Mouse (Mus musculus) c-Kit-negative CD71-positive TER-119-positive erythroid progenitor cells, embryonic 14.5 days (primary cell): ENCODE results near the gene Mat2b.
"Not testable (repeated sequence)": the region's sequence is repeated elsewhere in the genome, so short reads cannot be mapped to it uniquely, and the experiment has no call there.

ENCODE experiments used
- DNase-seq: peaks from one replicate; pipeline ENCODE4 v3.0.0-alpha.2; 2013; ENCODE audit warnings: low read depth, low spot score

Gene Mat2b

DNA sequence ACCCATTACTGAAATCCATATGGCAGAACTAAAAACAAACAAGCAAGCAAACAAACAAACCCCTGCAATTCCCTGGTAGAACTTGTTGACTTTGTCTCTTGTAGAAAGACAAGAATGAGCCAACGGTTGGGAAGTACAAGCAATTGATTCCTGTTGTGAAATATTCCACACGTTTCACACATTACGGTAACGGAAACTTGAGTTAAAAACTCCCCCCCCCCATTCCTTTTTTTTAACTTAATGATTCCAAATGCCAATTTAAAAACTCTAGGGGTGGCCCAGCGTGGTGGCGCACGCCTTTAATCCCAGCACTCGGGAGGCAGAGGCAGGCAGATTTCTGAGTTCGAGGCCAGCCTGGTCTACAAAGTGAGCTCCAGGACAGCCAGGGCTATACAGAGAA is at the start of gene Mat2b:
Gene Mat2b (minus strand): TSS at position 101 of the 400 bp plus-strand sequence.
- no peak for DNase-seq

DNA sequence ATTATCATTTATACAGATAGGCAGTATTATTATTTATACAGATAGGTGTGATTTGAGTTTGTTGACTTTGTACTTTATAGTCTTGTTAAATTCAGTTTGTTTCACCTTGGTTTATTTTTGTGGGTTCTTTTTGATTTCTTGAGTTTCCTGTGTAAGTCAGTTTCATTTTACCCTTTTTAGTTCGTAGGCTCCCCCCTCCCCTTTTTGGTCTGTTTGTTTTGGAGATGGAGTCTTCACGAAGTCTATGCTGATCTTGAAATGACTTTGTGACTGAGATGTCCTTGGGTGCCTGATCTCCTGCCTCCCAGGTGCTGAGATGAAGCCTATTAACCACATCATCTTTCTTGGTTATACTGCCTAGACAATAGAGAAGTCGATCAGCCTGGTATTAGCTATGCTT is 49.3 kb upstream of the Mat2b start:
- DNase-seq: no peak

DNA sequence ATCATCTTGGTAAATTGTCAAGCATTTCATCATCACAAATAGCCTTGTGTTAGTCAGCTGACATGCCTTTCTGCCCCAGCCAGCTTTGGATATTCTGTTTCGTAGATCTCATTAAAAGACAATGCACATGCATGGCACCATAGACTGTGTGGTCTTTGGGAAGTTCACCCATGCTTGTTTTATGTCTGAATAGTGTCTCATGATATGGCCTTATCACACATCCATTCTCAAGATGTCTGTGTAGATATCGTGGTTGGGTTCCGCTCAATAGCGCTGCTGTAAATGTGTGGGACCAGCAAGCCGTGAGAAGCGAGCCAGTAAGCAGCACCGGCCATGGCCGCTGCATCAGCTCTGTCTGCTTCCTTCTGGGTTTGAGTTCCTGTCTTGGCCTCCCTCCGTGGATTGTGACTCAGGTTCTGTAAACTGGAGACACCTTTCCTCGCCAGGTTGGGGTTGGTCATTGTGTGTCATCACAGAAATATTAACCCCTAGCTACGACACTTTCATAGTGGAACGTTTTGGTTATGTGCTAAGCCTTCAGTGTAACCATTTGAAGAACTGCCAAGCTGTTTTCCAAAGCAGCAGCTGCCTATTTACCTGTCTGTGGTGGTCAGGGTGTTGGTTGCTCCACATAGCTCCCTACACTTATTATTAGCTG is 46.7 kb upstream of the Mat2b start:
- no peak for DNase-seq

DNA sequence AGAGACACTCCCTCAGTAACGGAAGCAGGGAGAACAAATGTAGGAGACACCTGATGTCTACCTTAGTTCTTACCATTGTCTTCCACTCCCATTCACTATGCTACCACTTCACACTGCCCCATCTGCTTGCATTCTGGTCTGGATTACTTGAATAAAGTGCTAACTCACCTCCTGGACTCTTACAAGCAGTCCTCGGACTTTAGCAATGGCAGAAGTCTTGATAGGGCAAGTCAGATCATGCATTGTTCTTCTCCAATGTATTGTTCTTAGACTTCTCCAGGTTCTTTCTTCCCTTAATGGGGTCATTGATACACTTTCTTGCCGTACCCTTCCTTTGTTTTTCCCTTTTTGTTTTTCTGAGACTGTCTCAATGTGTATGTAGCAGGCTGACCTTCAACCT is 42.4 kb upstream of the Mat2b start:
- DNase-seq: no peak

DNA sequence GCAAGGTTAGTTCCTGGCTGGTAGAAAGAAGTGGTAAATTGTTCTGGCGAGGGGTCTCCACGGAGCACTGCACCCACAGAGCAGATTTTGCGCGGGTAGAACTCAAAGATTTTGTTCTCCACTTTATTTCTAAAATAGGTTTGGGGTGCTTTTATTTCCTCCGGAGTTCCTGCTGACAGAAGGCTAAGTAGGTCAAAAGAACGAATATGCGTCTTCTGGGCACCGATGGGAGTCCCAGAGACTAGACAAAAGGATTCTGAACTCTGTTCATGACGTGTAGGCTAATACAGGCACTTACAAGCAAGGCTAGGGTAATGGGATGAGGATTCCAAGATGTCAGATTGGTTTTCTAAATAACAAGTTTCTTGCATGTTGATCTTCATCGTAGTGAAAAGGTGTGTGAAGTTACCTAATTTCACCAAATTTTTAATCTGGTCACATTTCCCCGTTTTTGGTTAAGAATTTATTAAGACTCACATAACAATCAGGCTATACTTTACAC is 39.3 kb upstream of the Mat2b start:
- DNase-seq: no peak

DNA sequence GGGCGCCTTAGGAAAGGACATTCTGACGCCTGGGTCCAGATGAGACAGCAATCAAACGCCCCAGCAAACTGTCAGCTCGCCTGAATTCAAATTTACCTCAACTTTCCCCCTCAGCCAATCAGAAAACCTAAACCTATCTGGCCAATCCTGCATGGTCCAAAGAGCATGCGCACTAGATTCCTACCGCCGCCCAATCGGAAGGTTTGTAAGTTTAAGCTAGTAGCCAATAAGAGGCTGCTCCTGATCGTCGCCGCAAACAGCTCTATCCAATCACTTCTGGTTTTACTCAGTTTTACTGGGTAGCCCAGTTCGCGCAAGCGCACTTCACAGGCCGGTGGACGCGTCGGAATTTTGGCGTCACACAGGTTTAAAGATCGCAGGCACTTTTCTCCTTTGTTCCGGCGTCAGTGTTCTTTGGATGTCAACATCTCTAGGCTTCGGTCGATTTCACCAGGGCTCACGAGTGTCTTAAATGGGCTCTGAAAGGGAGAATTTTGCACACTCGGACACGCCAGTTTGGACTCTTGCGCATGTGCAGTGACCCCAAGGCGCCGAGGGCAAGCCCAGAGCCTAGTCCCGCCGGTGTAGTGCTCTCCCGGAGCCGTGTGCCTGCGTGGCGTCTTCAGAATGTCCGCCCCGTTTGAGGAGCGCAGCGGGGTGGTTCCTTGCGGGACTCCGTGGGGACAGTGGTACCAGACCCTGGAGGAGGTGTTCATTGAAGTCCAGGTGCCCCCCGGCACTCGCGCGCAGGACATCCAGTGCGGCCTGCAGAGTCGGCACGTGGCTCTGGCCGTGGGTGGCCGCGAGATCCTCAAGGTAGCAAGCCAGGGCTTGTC is 38.6 kb upstream of the Mat2b start, which contains the start of the genes Hmmr and Nudcd2:
Gene Hmmr (minus strand): TSS at position 84 of the 836 bp plus-strand sequence.
Gene Nudcd2 (plus strand): TSS at position 329 of the 836 bp plus-strand sequence.
- DNase-seq: peak; percentile 99

DNA sequence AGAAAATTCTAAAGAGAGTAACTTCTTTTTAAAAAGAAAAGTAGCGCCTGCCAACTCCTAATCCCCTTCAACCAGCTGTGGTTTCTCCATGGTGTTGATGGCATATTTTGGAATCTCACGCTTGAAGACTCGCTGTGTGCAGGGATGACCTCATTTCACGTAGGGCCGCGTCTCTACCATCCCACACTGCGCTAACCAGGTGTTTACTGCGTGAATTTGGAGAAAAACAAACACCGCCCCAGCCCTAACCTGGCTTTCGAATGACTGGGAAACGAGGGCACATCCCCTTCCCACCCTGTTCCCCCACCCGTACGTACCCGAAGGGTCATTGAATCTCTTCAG is 38.0 kb upstream of the Mat2b start:
- no peak for DNase-seq

DNA sequence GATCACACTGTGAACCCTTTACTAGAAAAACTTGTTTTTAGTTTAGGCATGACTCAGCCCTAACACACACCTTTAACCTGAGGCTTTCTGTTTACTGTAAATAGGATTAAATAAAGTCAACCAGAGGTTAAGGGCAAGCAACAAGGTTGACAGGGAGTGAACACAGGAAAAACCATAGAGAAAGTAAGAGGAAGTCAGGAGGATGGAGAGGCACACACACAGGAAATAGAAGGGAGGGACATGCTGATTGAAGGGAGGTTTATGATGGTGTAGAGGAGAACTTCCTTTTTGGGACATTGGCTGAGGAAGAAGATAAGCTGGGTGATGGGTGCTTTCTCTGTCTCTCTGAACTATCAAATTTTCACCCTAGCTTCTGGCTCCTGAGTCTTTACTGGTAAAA is 23.3 kb upstream of the Mat2b start:
- no peak for DNase-seq

DNA sequence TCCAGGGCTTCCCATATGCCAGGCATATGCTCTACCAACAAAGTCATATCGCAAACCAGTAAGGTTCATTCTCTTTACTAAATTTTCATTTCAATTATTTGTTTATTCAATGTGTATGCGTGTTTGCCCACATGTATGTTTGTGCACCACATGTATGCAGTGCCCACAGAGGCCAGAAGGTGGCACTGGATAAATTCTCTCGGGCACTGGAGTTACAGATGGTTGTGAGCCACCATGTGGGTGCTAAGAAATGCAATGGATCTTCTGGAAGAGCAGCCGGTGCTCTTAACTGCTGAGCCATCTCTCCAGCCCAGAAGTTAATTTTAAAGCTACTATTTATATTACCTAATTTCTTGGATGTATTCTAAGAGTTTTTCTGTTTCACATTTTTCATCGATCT is 20.5 kb upstream of the Mat2b start:
- no peak for DNase-seq

DNA sequence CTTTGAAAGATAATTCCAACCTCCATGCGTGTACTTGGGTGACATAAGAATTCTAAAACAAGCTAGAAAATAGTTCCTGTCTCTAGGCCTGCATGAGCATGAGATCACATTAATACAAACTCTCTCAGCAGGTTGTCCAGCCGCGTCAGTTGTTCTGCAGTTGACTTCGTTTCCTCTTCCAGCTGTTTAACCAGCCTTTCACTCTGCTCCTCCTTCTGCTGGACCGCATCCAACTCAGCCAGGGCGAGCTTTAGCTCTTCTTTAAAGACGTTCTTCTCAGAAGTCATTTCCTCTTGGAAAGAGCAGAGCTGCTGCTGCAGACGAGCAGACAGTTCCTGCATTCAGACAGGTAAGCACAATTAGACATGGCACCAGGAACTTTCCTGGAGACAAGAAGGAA is 18.9 kb upstream of the Mat2b start:
- no peak for DNase-seq

DNA sequence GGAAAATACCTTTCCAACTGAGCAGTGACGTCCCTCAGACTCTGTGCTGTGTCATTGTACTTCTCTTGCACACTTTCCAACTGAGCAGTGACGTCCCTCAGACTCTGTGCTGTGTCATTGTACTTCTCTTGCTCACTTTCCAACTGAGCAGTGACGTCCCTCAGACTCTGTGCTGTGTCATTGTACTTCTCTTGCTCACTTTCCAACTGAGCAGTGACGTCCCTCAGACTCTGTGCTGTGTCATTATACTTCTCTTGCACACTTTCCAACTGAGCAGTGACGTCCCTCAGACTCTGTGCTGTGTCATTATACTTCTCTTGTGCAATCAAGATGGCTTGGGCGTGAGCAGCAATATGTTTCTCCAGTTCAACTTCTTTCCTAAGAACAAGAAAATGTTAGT is 14.9 kb upstream of the Mat2b start:
- DNase-seq: not testable (repeated sequence)

DNA sequence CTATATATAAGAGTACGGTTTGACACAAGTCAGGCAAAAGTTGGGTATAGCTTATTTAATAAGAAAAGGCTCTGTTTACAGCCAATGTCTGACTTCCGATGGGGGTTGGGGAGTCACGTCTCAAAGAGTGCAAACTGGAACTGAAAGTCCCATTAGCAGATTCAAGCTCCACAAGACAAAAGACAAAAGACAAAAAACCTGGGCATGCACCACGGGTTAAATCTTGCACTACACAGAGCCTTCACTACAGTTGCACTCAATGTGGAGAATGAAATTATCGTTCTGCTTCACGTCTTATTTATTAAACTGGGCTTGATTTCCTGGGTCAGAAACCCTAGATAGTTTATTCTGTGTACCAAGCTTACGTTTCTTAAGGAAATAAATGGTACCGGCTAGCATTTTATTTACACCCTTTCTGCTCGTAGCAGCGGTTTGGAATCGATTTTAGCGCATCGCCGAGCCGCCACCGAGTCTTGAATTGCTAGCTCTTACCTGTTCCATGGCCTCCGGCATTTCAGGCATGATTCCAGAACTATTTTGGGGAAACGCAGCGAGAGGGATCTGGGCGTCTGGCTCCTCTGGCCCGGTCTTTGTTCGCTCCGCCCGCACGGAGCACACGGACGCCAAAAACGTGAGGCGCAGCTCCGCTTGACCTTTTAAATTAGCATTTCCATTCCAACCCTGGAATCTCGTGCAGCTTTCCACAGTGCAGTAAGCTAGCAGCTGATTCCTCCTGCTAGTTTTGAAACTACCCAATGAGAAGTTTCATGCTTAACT is 504 bp downstream of the Mat2b start:
- DNase-seq: no peak

DNA sequence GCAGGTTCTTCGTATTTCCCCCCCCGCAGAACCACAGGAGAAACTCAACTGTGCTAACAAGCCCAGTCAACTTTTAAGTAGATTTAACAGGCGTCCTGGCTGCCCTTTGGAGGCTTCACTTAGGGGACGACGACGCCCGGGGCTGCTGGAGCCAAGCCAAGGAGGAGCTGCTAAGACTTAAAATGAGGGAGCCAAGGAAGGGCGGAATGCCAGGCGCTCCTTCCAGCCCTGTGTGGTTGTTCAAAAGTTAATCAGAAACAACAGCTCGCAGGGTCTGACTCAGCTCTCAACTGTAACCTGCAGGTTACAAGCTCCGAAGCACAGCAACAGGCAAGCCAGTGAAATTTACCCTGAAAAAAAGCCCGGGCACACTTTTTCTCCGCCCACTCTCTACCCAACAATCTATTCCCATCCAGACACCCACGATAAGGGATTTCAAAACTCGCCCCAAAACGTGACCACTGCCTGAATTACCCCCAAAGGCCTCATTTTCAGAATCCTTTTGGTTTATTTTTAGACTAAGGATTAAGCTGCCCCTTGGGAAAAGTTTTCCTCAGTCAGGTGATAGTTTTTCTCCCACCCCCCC is 1.5 kb downstream of the Mat2b start:
- no peak for DNase-seq

DNA sequence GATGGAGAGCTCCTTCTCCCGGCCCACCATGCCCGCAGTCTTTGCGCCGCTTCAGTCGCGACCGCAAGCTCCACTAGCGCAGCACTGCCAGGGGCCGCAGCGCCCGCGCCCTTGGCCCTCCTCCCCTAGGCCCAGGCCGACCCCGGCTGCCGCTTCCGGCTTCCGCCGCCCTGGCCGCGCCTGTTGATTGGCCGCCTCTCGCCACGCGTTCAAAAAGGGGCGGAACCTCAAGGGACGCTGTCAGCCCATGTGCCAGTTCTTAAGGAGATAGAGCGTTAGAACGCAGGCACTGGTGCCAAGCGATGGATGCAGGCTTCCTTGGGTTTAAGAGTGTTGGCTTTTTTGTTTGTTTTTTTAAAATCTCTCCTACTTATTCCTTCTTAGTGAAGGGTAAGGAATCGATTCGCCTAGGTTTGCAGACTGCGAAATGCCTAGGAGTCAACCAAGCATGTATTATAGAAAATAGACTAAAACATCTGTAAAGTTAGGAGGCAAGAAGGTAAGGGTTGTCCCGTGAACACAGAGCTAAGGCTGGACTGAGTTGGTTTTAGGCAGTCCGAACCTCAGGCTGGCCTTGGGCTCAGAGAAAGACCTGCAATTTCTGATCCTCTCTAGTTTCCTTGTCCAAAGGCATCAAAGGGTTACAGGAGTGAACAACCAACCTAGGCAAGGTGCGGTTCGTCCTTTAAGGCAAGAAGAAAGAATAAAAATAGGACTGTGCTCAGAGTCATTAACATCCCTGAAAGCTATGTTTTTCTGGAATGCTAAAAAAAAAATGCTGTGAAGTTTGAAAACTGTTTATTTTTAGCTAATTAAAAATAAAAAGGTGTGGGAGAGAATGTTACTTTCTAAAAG is 2.3 kb downstream of the Mat2b start:
- peak; percentile 88 for DNase-seq

DNA sequence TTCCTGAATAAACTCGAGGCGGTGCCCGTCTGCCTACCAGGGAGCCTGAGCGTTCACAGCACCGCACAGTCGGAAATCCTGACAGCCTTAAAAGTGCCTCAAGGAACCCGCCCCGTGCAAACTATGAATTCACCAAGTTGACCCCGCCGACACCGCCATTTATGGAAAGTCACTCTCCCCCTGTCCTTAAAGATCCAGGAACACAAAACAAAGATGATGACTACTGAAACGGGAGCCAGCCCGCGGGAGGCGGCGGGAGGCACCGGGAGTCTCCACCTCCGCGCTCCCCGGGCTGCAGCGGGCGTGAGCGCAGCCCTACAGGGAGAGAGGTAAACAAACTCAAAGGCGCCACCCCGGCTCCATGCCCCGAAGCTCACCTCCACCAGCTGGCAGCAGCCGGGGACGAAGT is 2.9 kb downstream of the Mat2b start:
- no peak for DNase-seq

DNA sequence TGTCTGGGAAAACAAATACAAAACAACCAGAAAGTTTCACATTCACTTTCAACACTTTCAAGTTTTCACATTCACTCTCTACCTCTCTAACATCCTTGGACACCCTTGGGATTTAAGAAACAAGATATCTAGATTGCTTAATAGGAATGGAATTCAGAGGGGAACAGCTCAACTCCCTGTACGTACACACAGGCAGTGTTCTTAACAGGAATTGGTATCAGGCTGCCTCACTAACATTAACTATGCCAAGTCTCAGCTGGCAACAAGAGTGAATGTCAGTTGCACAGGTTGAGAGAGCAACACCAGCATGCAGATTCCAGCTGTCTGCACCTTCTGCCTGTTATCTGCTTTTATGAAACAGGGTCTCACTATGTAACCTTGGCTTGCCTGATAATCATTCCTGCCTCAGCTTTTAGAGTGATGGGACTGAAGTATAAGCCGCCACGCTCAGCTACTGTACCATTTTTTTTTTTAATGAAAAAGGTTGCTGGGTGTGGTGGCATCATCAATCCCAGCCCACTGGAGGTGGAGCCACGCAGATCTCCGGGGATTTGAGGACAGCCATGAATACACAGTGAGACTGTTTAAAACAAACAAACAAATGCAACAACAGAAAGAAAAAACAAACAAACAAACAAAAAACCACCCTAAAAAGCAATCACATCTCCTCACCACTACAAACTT is 4.4 kb downstream of the Mat2b start:
- no peak for DNase-seq

DNA sequence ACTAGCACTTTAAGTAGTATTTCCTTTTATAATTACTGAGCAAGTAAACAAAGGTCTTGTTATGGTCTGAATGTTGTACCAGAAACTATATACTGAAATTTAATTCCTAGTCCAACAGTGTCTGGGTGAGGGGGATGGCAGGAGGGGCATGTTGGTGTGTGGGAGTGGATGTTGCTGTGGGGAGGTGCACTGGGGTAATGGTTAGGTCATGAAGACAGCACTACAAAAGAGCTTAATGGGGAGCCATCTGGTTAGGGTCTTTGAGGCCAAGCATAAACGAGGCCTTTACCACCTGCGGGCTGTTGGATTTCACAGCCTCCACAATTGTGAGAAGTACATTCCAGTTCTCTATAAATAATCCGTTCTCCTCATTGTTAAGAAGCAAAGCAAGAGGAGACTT is 11.7 kb downstream of the Mat2b start:
- no peak for DNase-seq

DNA sequence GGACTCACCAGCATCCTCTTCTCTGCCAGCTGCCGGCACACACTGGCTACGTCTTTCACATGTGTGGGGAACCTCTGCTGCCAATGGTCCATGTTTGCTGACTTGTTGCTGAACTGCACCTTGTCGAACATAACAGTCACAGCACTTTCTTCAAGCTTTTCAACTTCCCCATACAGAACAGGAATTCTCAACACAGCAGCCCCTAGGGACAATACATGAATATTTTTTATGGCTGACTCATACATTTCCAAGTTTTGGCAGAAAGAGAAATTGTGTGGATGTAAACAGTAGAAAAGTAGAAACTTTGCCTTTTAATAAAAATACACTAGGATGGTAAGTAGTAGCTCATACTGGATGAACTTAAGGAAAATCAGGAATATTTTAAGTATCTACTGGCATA is 12.5 kb downstream of the Mat2b start:
- DNase-seq: no peak

DNA sequence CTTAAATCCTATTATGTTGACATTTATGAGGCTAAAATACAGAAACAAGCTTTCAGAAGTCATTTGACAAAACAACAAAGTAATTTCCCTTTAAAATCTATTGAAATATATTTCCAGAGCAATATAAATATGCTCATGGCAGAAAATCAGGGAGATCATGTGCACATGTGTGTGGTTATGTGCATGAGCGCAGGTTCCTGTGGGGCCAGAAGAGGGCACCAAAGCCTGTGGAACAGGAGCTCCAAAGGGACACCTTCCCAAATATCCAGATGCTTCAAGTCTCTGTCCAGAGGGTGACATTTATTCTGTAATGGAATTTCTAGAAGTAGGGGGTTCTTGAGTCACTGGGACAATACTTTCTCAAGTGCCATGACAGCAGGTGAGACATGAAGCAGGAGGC is 17.8 kb downstream of the Mat2b start:
- no peak for DNase-seq

DNA sequence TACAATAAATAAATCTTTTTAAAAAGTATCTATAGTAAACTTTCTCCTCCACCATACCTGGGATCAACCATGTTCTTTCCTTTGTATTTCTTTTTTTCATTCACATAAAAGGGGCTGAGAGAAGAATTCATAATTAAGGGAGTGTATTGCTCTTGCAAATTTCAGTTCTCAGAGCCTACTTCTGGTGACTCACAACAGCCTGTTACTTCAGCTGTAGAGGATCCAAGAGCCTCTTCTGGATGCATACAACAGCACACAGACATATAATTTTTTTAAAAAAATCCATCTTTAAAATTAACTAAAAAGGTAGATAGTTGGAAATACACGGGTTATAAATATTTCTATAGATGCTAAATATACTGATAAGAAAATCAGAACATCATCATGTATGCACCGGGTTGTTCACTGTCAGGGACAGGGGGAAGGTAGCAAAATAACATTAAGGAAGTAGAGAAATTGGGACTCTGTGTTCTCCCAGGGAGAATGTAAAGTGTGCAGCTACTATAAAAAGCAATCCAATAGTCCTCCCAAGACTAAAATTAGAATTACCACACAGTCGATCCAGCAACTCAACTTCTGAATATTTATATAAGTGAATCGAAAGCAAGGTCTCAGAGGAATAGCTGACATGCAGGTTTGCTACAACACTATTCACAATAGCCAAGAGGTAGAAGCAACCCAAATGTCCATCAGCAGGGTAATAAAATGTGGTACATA is 19.8 kb downstream of the Mat2b start:
- no peak for DNase-seq
